Mouse (Mus musculus) erythroblast, embryonic 14.5 days (primary cell): ENCODE data around the gene Zkscan2.

Source experiments
- GATA1 ChIP-seq: IDR thresholded peaks from 2 replicates; pipeline ENCODE4 v1.6.1; 2012; ENCODE audit warnings: low read length, inconsistent platforms, mixed read lengths
- TAL1 ChIP-seq: IDR thresholded peaks from 3 replicates; pipeline ENCODE4 v1.6.1; 2012; ENCODE audit warnings: low read length, inconsistent platforms, mixed read lengths

DNA sequence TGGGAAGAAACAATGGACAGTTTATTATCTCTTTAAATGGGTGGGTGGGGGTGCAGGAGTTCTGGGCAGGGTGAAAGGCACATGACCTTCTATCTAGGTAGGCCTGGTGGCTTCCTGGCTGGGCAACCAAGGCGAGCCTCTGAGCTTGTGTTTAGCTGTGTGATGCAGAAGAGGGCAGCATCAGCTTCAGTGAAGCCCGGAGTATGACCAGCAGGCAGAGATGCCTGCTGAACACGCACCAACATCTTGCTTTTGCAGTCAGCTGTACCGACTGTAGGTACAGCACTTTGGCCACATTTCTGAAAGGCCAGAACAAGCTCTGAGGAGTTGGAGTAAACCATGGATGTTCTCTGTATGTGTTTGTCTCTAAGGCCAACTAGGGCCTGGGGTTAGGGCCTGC lies 36.7 kb downstream of the Zkscan2 start:
- no peak for TF ChIP-seq TAL1
- no peak for TF ChIP-seq GATA1
